Mouse (Mus musculus): ENCODE data around the gene Nedd9.

Gene Nedd9

GRCm38 (mm10) chr13:41456292-41457029, 30.7 kb downstream of the Nedd9 start:
- no peak for DNase-seq (ENCODE audit: inconsistent ontology term)

- DNase-seq (ENCODE audit: inconsistent ontology term) = no peak
Observed at GRCm38 (mm10) chr13:41453227-41454193, 33.7 kb downstream of the Nedd9 start.

GRCm38 (mm10) chr13:41450821-41451220, 36.3 kb downstream of the Nedd9 start:
- no peak for DNase-seq (ENCODE audit: inconsistent ontology term)

GRCm38 (mm10) chr13:41449211-41449610, 38.0 kb downstream of the Nedd9 start:
- DNase-seq (ENCODE audit: inconsistent ontology term) = peak; percentile 66

GRCm38 (mm10) chr13:41447209-41447608, 40.0 kb downstream of the Nedd9 start:
- DNase-seq (ENCODE audit: inconsistent ontology term) = no peak

GRCm38 (mm10) chr13:41446591-41446990, 40.6 kb downstream of the Nedd9 start:
- no peak for DNase-seq (ENCODE audit: inconsistent ontology term)

GRCm38 (mm10) chr13:41445067-41445808, 41.9 kb downstream of the Nedd9 start:
- peak; percentile 46 for DNase-seq (ENCODE audit: inconsistent ontology term)

GRCm38 (mm10) chr13:41444230-41444629, 42.9 kb downstream of the Nedd9 start:
- no peak for DNase-seq (ENCODE audit: inconsistent ontology term)

GRCm38 (mm10) chr13:41442145-41442544, 45.0 kb downstream of the Nedd9 start:
- no peak for DNase-seq (ENCODE audit: inconsistent ontology term)

GRCm38 (mm10) chr13:41440205-41440604, 47.0 kb downstream of the Nedd9 start:
- no peak for DNase-seq (ENCODE audit: inconsistent ontology term)

- DNase-seq (ENCODE audit: inconsistent ontology term) = no peak
Observed at GRCm38 (mm10) chr13:41437390-41437789, 49.8 kb downstream of the Nedd9 start.

- DNase-seq (ENCODE audit: inconsistent ontology term) = no peak
Observed at GRCm38 (mm10) chr13:41436731-41437130, 50.4 kb downstream of the Nedd9 start.

- no peak for DNase-seq (ENCODE audit: inconsistent ontology term)
Observed at GRCm38 (mm10) chr13:41433201-41433600, 54.0 kb downstream of the Nedd9 start.

- DNase-seq (ENCODE audit: inconsistent ontology term) = no peak
Observed at GRCm38 (mm10) chr13:41431795-41432194, 55.4 kb downstream of the Nedd9 start.

GRCm38 (mm10) chr13:41427046-41427445, 60.1 kb downstream of the Nedd9 start:
- DNase-seq (ENCODE audit: inconsistent ontology term) = no peak

- DNase-seq (ENCODE audit: inconsistent ontology term) = no peak
Observed at GRCm38 (mm10) chr13:41423463-41424074, 63.6 kb downstream of the Nedd9 start.

- DNase-seq (ENCODE audit: inconsistent ontology term) = no peak
Observed at GRCm38 (mm10) chr13:41422581-41422980, 64.6 kb downstream of the Nedd9 start.

GRCm38 (mm10) chr13:41420376-41420775, 66.8 kb downstream of the Nedd9 start:
- DNase-seq (ENCODE audit: inconsistent ontology term) = no peak

- DNase-seq (ENCODE audit: inconsistent ontology term) = no peak
Observed at GRCm38 (mm10) chr13:41418198-41418869, 68.8 kb downstream of the Nedd9 start.

- DNase-seq (ENCODE audit: inconsistent ontology term) = no peak
Observed at GRCm38 (mm10) chr13:41416065-41417016, 70.8 kb downstream of the Nedd9 start.

Measured in Muller cell, postnatal 12 days (primary cell).